Mouse (Mus musculus) neural tube, embryonic 11.5 days (tissue): ENCODE data around the gene Unc13a. TPM values are rescaled to one million over a fixed set of nuclear protein-coding genes. Genes with fewer than 3 reads are reported as not detected.

Experiments
- ATAC-seq: fragments of 200-750 bp; cut with Nextera tagmentation; 2 replicates; pipeline ENCODE4 v1.8.0; 2017; ENCODE audit warnings: moderate number of reproducible peaks, mild to moderate bottlenecking, moderate TSS enrichment, moderate library complexity; ENCODE audit not compliant: insufficient read depth, low FRiP score, low TSS enrichment
- DNase-seq: peaks from one replicate; pipeline ENCODE4 v3.0.0-alpha.2; 2015; ENCODE audit warnings: low spot score
- H3K27ac ChIP-seq: fragments of 300-500 bp; sonication (generic); 2 replicates; pipeline ENCODE4 v1.5.1; 2014; ENCODE audit warnings: low read depth, mild to moderate bottlenecking, low read length
- H3K27me3 ChIP-seq: fragments of 300-500 bp; sonication (generic); 2 replicates; pipeline ENCODE4 v1.6.1; 2014; ENCODE audit warnings: mild to moderate bottlenecking, low read length, mixed read lengths; ENCODE audit not compliant: control insufficient read depth, insufficient read depth
- H3K36me3 ChIP-seq: fragments of 300-500 bp; sonication (generic); 2 replicates; pipeline ENCODE4 v1.6.1; 2014; ENCODE audit warnings: mild to moderate bottlenecking, low read length, moderate library complexity, mixed read lengths; ENCODE audit not compliant: control insufficient read depth, insufficient read depth
- H3K4me1 ChIP-seq: fragments of 300-500 bp; sonication (generic); 2 replicates; pipeline ENCODE4 v1.6.1; 2014; ENCODE audit warnings: low read length, mixed read lengths; ENCODE audit not compliant: control insufficient read depth, insufficient read depth
- H3K4me2 ChIP-seq: fragments of 300-500 bp; sonication (generic); 2 replicates; pipeline ENCODE4 v1.6.1; 2014; ENCODE audit warnings: low read depth, mild to moderate bottlenecking, moderate library complexity
- H3K4me3 ChIP-seq: fragments of 300-500 bp; sonication (generic); 2 replicates; pipeline ENCODE4 v1.5.1; 2014; ENCODE audit warnings: low read depth, low read length
- H3K9ac ChIP-seq: fragments of 300-500 bp; sonication (generic); 2 replicates; pipeline ENCODE4 v1.6.1; 2014; ENCODE audit warnings: mild to moderate bottlenecking, low read length
- H3K9me3 ChIP-seq: fragments of 300-500 bp; sonication (generic); 2 replicates; pipeline ENCODE4 v1.6.1; 2016; ENCODE audit warnings: low read length; ENCODE audit not compliant: control insufficient read depth
- WGBS: fragments of 180-500 bp; shearing (Covaris S2); extraction: QIAGEN DNeasy Blood & Tissue Kit; methylation state at CpG from one replicate; pipeline ENCODE4 v1.1.7; 2014; 5-methylcytosine and 5-hydroxymethylcytosine counted together
- polyA plus RNA-seq: library from polyadenylated mRNA; unstranded; fragments of >200 nt; fragmentation: Nextera tagmentation; extraction: Ambion mirVana; gene quantifications from 2 replicates; pipeline ENCODE4 v1.2.1, GENCODE M21; 2014

The Unc13a gene
- polyA plus RNA-seq, result 6.5 and 7.7 TPM in 2 replicates

GRCm38 (mm10) chr8:71671549-71671965 is at the start of gene Unc13a:
Gene Unc13a, minus strand, starts transcription at chr8:71671757.
- Histone ChIP-seq H3K9me3 (no peaks in the 10 kb centered on the region), H3K27me3 (peaks cover 30% of the 10 kb centered on the region), H3K4me3 (peak within 1 kb of the TSS; percentile 68), H3K4me2 (peak within 1 kb of the TSS; percentile 91), H3K9ac (peak within 1 kb of the TSS; percentile 60), H3K36me3 (no peaks in the 10 kb centered on the region), H3K27ac (peak within 1 kb of the TSS; percentile 68), H3K4me1 (peaks cover 13% of the 10 kb centered on the region)
- peak; percentile 94 for DNase-seq
- ATAC-seq, result peak; percentile 63
- WGBS, result under 1% methylated on average over 42 of the region's 42 CpGs

- peak; percentile 76 for ATAC-seq
- 31% methylated on average over 7 of the region's 7 CpGs for WGBS
Measured at GRCm38 (mm10) chr8:71719928-71720457, 48.4 kb upstream of the Unc13a start.

DNA sequence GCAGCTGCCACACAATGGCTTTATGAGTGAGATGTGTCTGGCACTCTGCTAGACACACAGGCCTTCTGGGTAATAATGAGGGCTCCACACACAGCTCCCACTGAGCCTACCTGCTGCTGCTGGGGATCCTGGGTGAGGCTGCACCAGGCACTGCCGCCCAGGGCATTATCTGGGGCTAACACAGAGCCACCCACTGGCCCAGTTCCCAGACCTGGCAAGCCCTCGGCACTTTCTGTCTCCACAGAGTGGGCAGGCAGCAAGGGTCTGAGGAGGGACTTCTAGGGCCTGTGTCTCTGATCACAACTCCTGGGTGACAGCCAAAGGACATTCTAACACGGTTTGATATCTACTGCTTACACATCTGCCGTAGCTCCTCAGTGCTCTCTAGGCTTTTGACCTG is 47.7 kb upstream of the Unc13a start:
- H3K4me2 ChIP-seq, result no peak overlapping the region
- H3K36me3 ChIP-seq, result no peaks in the 10 kb centered on the region
- H3K27ac ChIP-seq, result no peak overlapping the region
- 61% methylated on average over 4 of the region's 4 CpGs for whole genome bisulfite sequencing
- no peaks in the 10 kb centered on the region for H3K27me3 ChIP-seq
- peaks cover 17% of the 10 kb centered on the region for H3K4me1 ChIP-seq
- no peaks in the 10 kb centered on the region for H3K9me3 ChIP-seq
- H3K9ac ChIP-seq, result no peak overlapping the region
- no peak for DNase-seq
- H3K4me3 ChIP-seq, result no peak overlapping the region
- ATAC-seq, result no peak

More at GRCm38 (mm10) chr8:71719928-71720457, 48.4 kb upstream of the Unc13a start:
- Histone ChIP-seq H3K9me3 (no peaks in the 10 kb centered on the region), H3K4me2 (no peak overlapping the region), H3K4me3 (no peak overlapping the region), H3K27me3 (no peaks in the 10 kb centered on the region), H3K4me1 (peaks cover 18% of the 10 kb centered on the region), H3K36me3 (no peaks in the 10 kb centered on the region), H3K27ac (no peak overlapping the region), H3K9ac (no peak overlapping the region)
- peak; percentile 88 for DNase-seq

DNA sequence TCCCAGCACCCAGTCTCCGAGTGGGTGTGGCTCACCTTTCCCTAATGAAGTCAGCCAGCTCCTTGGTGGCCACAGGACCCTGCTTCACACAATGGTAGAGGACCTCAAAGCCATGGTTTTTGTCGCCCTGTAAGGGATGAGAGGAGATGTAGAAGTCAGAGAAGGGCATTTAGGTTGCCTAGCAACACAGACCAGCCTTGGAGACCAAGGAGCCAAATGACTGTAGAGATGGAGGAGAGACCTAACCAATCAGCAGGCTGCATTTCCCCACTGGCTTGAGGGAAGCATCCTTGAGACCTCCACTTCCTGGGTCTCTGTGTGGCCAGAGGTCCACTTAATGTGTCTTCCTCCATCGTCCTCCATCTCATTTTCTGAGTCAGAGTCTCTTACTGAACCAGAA is 46.7 kb upstream of the Unc13a start:
- no peaks in the 10 kb centered on the region for H3K9me3 ChIP-seq
- 30% methylated on average over 3 of the region's 3 CpGs for WGBS
- H3K4me3 ChIP-seq, result no peak overlapping the region
- no peak overlapping the region for H3K4me2 ChIP-seq
- no peaks in the 10 kb centered on the region for H3K36me3 ChIP-seq
- no peak for ATAC-seq
- no peak overlapping the region for H3K9ac ChIP-seq
- H3K27ac ChIP-seq, result no peak overlapping the region
- H3K4me1 ChIP-seq, result peaks cover 17% of the 10 kb centered on the region
- H3K27me3 ChIP-seq, result no peaks in the 10 kb centered on the region
- DNase-seq, result no peak

- no peak for ATAC-seq
- DNase-seq, result no peak
- no peak overlapping the region for H3K4me3 ChIP-seq
Measured at GRCm38 (mm10) chr8:71717096-71717495, 45.5 kb upstream of the Unc13a start.

DNA sequence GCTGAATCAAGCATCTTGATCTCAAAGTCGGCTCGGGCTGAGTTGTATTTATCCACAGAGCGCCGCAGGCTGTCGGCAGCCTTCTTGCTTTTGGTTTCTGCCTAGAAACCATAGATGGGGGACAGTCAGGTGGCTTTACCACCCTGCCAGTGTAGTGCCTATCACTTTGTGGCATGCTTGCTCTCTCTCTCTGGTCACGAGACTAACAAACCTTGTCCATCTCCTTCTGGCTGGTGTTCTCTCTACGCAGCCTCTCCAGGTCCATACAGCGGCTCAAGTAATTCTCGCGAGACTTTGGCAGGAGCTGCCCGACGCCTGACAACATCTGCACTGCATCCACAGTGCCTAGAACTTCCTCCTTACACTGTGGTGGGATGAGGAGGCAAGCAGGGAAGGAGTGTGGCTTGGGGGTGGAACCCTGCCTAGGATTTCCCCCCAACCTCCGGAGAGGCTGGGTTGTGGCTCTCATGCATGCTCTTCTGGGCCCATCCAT is 45.0 kb upstream of the Unc13a start:
- WGBS, result 86% methylated on average over 13 of the region's 13 CpGs
- Histone ChIP-seq H3K27ac (no peak overlapping the region), H3K4me3 (no peak overlapping the region), H3K4me2 (no peak overlapping the region), H3K9me3 (no peaks in the 10 kb centered on the region), H3K4me1 (peaks cover 17% of the 10 kb centered on the region), H3K27me3 (no peaks in the 10 kb centered on the region), H3K9ac (no peak overlapping the region), H3K36me3 (no peaks in the 10 kb centered on the region)
- no peak for DNase-seq
- ATAC-seq, result no peak

More at GRCm38 (mm10) chr8:71717096-71717495, 45.5 kb upstream of the Unc13a start:
- H3K27me3 ChIP-seq, result no peaks in the 10 kb centered on the region
- H3K9ac ChIP-seq, result no peak overlapping the region
- H3K4me2 ChIP-seq, result no peak overlapping the region
- no peaks in the 10 kb centered on the region for H3K9me3 ChIP-seq
- H3K27ac ChIP-seq, result no peak overlapping the region
- H3K4me1 ChIP-seq, result peaks cover 17% of the 10 kb centered on the region
- no peaks in the 10 kb centered on the region for H3K36me3 ChIP-seq
- WGBS, result 90% methylated on average over 12 of the region's 12 CpGs

GRCm38 (mm10) chr8:71715531-71715930 is 44.0 kb upstream of the Unc13a start:
- Histone ChIP-seq H3K9ac (no peak overlapping the region), H3K27me3 (no peaks in the 10 kb centered on the region), H3K4me2 (no peak overlapping the region), H3K36me3 (no peaks in the 10 kb centered on the region), H3K9me3 (no peaks in the 10 kb centered on the region), H3K4me3 (no peak overlapping the region), H3K4me1 (peaks cover 11% of the 10 kb centered on the region), H3K27ac (no peak overlapping the region)
- ATAC-seq, result no peak
- DNase-seq, result no peak
- 39% methylated on average over 8 of the region's 8 CpGs for WGBS

GRCm38 (mm10) chr8:71711574-71711973 is 40.0 kb upstream of the Unc13a start:
- H3K36me3 ChIP-seq, result no peaks in the 10 kb centered on the region
- no peaks in the 10 kb centered on the region for H3K9me3 ChIP-seq
- H3K27ac ChIP-seq, result no peak overlapping the region
- H3K4me1 ChIP-seq, result no peaks in the 10 kb centered on the region
- no peak overlapping the region for H3K4me2 ChIP-seq
- peaks cover 15% of the 10 kb centered on the region for H3K27me3 ChIP-seq
- WGBS, result 85% methylated on average over 2 of the region's 2 CpGs
- H3K9ac ChIP-seq, result no peak overlapping the region
- no peak overlapping the region for H3K4me3 ChIP-seq
- ATAC-seq (no peak), DNase-seq (no peak)

- Histone ChIP-seq H3K9ac (no peak overlapping the region), H3K4me3 (no peak overlapping the region)
Measured at GRCm38 (mm10) chr8:71709800-71710446, 38.4 kb upstream of the Unc13a start.

More at GRCm38 (mm10) chr8:71709800-71710446, 38.4 kb upstream of the Unc13a start:
- Histone ChIP-seq H3K36me3 (no peaks in the 10 kb centered on the region), H3K4me1 (no peaks in the 10 kb centered on the region), H3K9me3 (no peaks in the 10 kb centered on the region), H3K27me3 (peaks cover 18% of the 10 kb centered on the region), H3K27ac (no peak overlapping the region), H3K4me2 (peak overlapping the region; percentile 20; the same call in 1 of the 2 replicates)
- DNase-seq, result peak; percentile 85
- ATAC-seq, result peak; percentile 62
- WGBS, result 20% methylated on average over 25 of the region's 25 CpGs
